Mouse (Mus musculus): ENCODE data around the gene Wdr89.

Wdr89 gene

DNA sequence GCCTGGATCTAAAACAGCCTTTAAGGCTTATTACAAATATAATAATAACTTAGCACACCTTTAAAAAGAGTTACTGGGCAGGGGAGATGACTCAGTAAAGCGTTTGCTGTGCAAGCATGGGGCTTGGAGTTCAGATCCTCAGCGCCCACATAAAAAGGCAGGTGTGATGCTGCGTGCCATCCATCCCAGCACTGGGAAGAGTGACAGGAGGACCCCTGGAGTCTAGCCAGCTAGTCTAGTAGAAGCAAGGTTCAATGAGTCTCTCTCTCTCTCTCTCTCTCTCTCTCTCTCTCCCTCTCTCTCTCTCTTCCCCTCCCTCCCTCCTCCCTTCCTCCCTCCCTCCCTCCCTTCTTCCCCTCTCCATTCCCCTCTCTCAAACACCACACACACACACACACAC is 53.8 kb downstream of the Wdr89 start:
- no peak for DNase-seq (ENCODE audit: low spot score)

DNA sequence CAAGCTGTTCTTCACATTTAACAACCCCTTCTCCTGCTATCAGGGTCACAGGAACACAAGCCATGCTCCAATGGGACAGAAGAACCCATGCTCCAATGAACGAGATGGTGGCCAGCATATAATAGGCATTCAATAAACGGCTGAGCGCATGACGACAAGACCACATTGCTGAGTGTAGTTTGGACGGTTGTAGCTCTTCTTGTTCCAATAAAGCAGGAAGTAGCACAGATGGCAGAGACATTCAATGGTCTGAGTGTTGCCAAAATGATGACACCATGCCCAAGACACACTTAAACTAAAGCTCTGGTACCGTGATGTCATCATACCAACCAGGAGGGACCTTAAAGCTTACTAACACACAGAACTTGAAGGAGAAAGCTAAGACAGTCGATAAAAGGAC is 56.6 kb downstream of the Wdr89 start:
- DNase-seq (ENCODE audit: low spot score), result no peak

DNA sequence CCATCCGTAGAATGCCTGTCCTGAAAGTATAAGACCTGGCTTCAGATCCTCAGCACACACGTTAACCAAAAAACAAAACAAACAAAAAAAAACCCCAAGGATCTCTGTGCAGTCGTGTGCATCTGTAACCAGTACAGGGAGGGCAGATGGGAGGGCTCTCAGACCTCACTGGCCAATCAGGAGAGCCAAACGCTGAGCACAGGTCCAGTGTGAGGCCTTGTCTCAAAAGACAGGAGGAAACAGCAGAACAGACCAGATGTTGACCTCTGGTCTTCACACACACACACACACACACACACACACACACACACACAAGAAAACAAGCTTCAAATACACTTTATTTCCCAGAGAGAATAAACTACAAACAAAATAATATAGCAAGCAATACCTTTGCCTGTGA is 69.8 kb downstream of the Wdr89 start:
- DNase-seq (ENCODE audit: low spot score), result peak; percentile 44

DNA sequence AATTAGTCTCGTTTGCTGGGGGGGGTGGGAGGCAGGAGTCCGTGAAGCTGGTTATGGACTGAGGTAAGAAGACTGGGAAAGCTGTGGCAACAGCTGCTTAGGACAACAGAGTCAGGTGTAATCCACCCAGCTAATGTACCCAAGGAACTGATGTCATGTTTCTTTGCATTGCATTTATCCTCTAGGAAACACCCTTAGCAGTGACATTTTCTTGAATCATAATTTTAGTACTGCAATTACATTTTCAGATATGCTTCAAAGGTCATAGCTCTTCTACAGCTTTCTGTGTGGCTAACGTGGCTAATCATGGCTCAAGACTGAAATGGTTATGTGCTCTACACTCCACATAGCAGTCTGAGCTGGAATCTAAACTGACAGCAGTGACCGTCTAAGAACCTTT is 70.3 kb downstream of the Wdr89 start:
- DNase-seq (ENCODE audit: low spot score), result no peak

DNA sequence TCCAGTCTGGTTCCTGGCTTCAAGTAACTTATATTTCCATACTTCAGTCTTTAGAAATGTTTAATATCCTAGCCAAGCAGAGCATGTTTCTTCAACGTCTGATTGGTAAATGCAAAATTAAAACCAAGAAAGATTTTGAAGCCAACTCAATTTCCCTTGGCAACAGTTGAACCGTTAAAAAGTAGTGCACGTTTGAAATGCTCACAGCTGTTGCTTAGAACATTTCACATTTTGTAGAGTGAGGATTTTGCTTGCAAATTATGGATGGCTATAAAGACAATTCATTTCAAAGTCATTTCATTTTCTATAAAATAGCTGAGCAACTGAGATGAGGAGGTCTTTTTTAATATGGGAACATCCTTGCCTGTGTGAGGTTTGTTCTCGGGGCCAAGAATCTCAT is 71.6 kb downstream of the Wdr89 start:
- no peak for DNase-seq (ENCODE audit: low spot score)

DNA sequence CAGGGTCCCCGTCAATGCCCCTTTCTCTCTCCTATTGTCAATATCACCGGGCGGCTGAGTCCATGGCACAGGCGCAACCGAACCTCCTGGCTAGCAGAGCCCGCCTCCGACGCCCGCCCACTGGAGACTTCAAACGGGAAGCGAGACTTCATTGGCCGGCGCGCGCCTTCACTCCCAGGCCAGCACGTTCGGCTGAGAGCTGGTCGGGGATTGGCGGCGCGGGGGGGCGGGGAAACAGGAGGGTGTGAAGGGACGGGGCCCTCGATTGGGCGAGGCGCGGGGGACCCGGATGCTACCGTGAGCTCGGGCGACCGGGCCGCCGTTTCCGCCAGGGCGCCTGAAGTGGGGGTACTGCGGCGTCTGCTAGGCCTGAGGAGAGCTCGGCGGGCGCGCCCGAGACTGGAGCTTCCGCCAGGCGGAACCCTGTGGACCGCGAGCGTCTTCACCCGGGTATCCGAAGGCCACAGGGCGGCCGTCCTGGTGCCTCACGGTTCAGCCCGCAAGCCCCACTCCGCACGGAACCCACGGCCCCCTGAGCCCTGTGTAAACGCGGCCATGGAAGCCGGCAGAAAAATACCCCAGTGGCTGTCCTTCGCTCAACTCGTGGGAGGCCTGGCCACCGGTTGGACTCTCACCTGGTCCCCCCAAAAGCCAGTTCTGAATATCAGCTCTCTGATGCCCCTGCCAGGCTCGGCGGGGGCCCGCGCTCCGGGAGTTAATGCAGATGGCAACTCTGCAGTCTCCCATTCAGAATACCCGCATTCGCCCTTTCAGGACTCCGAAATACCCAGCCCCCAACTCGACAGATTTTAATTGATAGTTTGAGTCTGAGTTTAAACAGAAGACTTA is 73.0 kb downstream of the Wdr89 start, which contains the start of gene Ppp2r5e:
TSS of gene Ppp2r5e (minus strand) at position 92 of the 849 bp plus-strand sequence.
- peak; percentile 97 for DNase-seq (ENCODE audit: low spot score)

DNA sequence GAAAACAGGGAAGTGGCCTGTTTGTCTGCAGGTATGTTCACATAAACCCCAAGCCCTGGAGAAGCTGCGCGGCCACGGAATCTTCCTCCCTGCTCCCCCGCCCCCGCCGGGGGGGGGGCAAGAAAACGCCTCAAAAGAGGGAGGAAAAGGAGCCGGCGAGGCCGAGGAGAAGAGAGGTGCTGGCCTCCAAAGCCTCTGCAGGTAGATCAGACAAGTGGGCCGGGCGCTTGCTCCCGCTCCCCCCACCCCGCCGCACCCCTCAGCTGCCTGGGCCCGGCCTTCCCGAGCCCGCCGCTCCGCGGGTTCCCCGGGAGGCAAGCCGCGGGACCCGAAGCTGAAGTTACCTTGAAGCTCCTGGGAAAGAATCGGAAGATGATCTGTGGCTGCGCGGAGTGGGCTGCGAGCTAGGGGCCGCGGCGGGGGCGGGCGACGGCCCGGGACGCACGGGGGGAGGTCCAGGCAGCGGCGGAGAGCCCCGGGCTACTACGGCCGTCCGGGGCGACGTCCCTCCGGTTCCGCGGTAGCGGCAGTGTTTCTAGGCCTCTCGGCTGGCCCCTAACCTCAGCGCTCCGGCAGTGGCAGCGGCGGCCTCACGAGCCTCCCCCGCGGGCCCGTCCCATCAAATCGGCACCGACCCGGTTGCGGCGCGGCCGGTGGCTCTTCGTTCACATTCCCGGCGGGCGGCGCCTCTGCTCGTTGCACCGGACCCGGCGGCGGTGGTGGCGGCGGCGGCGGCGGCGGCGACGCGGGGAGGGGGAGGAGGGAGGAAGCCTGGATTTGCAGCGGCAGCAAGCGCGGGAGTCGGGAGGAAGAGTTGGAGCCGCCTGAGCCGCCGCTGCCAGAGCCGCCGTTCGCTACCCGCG is 73.8 kb downstream of the Wdr89 start:
- peak; percentile 9 for DNase-seq (ENCODE audit: low spot score)

DNA sequence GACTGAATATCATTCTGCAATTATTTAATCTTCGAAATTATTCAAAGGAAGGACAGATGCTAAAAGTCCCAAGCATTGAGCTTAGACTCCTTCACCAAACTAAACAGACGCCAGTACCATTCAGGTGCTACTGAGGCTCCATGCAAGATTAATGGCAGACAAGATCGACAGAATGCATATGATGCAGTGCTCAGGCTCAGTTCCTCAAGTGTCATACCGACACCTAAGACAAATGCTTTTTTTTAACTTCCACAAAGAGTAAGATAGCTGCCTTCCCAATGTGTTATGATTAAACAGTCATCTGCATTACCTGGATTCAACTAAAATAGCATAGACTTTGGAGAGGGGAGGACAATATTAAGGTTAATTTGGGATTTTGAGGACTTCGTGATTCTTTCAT is 74.9 kb downstream of the Wdr89 start:
- no peak for DNase-seq (ENCODE audit: low spot score)

DNA sequence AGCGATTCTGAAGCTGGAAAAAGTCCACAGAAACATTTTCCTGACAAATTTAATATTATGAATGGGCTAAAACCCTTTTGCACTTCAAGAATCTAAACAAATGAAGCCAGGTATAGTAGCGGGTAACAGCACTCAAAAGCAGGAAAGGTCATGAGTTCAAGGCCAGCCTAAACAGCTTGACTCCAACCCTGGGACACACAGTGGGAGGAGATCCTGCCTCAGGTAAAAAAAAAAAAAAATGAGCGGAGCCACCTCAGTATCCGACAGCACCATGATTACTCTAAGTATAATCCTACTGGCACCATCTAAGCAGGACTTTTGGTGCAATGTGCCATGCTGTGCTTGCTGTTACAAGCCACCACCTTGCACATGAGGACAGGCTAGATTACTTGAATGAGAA is 75.5 kb downstream of the Wdr89 start:
- no peak for DNase-seq (ENCODE audit: low spot score)

DNA sequence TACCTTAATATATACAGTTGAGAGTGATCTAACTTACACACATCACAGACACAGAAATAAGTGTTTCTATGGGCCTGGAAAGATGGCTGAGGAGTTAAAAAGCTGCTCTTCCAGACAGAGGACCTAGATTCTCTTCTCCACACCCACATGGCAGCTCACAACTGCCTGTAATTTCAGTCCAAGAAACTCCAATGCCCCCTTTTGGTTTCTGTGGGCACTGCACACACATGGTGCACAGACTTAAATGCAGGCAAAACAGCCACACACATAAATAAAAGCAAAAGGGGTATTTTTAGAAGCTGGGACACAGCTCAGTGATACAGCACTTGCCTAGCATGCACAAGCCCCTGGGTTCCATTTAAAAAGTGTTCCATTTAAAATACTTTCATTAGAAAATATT is 81.8 kb downstream of the Wdr89 start:
- DNase-seq (ENCODE audit: low spot score), result no peak

DNA sequence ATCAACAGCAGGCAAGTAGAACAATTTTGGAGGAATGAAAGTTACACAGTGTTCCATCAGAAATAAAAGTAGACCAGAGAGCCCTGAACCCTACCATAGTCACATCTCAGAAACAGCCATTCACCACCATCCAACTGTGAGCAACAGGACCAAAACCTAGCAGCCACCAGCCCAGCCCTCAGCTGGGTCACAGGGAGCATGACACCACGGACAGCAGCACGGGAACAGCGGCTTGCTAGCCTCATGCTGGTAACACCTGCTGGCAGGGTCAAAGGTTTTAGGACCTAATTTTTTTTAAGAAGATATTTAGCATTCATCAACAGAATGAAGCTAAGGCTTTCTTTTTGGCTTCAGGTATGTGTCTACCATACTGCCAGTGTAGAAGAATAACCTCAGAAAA is 85.6 kb downstream of the Wdr89 start:
- DNase-seq (ENCODE audit: low spot score), result no peak
